ENCODE assay signal across 8 mouse cellular contexts in genomic region chr5:129008412-129008826, GRCm38 (mm10). TPM values are rescaled to one million over a fixed set of nuclear protein-coding genes. Genes with fewer than 3 reads are reported as not detected.
DNase-seq lines count a peak whose midpoint lies in the region; ATAC-seq and TF ChIP-seq lines count a peak whose summit lies in the region.

Gene Stx2 (minus strand): TSS chr5:129008574.

- no peaks in the 10 kb centered on the region for H3K9me3 ChIP-seq in hindbrain, embryonic 16.5 days (ENCODE audit: control insufficient read depth, low read length)

- intact Hi-C loops in gastrocnemius, adult 2 months (cut with DNase I) = no loop called here

- H3K36me3 ChIP-seq in hindbrain, embryonic 16.5 days (ENCODE audit: control insufficient read depth, insufficient read depth, low read length) = no peaks in the 10 kb centered on the region; the same call in 1 of the 2 replicates

- peak; percentile 95 for ATAC-seq in activated CD4-positive, CD25-positive, alpha-beta regulatory T cell, adult 4 months
- peak; percentile 72 for ATAC-seq in common myeloid progenitor, adult 5-6 weeks (replicated peaks; ENCODE audit: low read depth, poor library complexity, severe bottlenecking)
- ATAC-seq in hindbrain, embryonic 16.5 days = peak; percentile 91

- H3K9ac ChIP-seq in hindbrain, embryonic 16.5 days (ENCODE audit: low read depth, low read length) = peak within 1 kb of the TSS; percentile 82

- peak within 1 kb of the TSS; percentile 87 for H3K4me2 ChIP-seq in hindbrain, embryonic 16.5 days (ENCODE audit: low read length)

- H3K27me3 ChIP-seq in hindbrain, embryonic 16.5 days (replicated peaks; ENCODE audit: control insufficient read depth, insufficient read depth, low read length) = no peaks in the 10 kb centered on the region

- peak within 1 kb of the TSS; percentile 88 for H3K4me3 ChIP-seq in gastrocnemius, adult 2 months
- peak within 1 kb of the TSS; percentile 68 for H3K4me3 ChIP-seq in hindbrain, embryonic 16.5 days (ENCODE audit: low read length)

- under 1% methylated on average over 39 of the region's 39 CpGs for WGBS in hindbrain, embryonic 16.5 days

- peak; percentile 97 for DNase-seq in gastrocnemius, adult 2 months
- DNase-seq in left cerebral cortex, adult 18-20 months (ENCODE audit: low spot score in 2 of 2) = peak; percentile 91 to 93
- DNase-seq in lung, postnatal 4 days = peak; percentile 93 to 95
- DNase-seq in retina, postnatal 1 day = peak; percentile 93
- peak; percentile 97 for DNase-seq in thymus, postnatal 4 days

- no peak for TF ChIP-seq CTCF in gastrocnemius, adult 2 months (IDR thresholded peaks at IDR 0.05)

- peak within 1 kb of the TSS; percentile 90 for H3K27ac ChIP-seq in gastrocnemius, adult 2 months
- peak within 1 kb of the TSS; percentile 64 for H3K27ac ChIP-seq in hindbrain, embryonic 16.5 days (ENCODE audit: low read depth, low read length)

- H3K4me1 ChIP-seq in hindbrain, embryonic 16.5 days (ENCODE audit: control insufficient read depth, insufficient read depth, low read depth, low read length) = peaks cover 15% of the 10 kb centered on the region

RNA-seq across cellular contexts. Expression of gene Stx2, which starts in this region (rescaled TPM):
- 1 to 10 TPM in 1 of 2 experiments, under 1 TPM in 1; 0.88 to 3.0 TPM for polyA plus RNA-seq in activated CD4-positive, CD25-positive, alpha-beta regulatory T cell, adult 4 months (2017; shearing (Covaris generic))
- total RNA-seq in common myeloid progenitor, adult 5-6 weeks (2017) = 38.6 and 74.1 TPM in 2 replicates
- 1 to 10 TPM; 6.3 to 7.8 TPM for total RNA-seq in gastrocnemius, adult 2 months (2021)
- 16.1 and 17.5 TPM in 2 replicates for polyA plus RNA-seq in hindbrain, embryonic 16.5 days (2015; fragmentation: Nextera tagmentation; extraction: Ambion mirVana)
- 10 to 100 TPM; 16.8 to 22.6 TPM for total RNA-seq in left cerebral cortex, adult 18-20 months (2021)

Comparison
In these comparisons a context has a peak if more than half of its experiments do, and no peak if none do; other contexts are left out.
1. Peak in every context shown above with its lines: DNase-seq, ATAC-seq, H3K4me3 ChIP-seq and H3K27ac ChIP-seq.